Mouse (Mus musculus): ENCODE results near the gene Gm11554. TPM values are rescaled to one million over a fixed set of nuclear protein-coding genes. Genes with fewer than 3 reads are reported as not detected.

Gm11554 gene
- polyA plus RNA-seq (2012; rRNA removed; ENCODE audit: low replicate concordance) = not detected in 2 replicates

DNA sequence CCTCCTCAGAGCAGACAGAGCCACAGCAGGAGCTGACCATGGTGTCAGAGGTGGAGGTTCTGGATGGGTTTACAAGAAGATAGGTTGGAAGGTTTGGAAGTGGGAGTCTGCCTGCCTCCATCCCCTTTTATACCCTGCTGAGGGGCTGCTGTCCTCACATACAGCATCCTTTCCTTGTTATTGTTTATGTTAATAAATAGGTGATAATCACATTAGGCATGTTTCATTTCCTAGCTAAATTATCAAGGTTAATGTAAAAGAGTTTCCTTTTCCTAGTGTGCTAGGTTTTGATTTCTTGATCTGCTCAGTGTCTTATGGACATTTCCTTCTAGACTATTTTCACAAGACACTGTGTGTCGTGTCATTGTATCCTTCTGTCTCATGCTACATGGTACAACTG is at the start of gene Gm11554:
Gene Gm11554, minus strand, starts transcription at position 101 of the 400 bp plus-strand sequence.

DNA sequence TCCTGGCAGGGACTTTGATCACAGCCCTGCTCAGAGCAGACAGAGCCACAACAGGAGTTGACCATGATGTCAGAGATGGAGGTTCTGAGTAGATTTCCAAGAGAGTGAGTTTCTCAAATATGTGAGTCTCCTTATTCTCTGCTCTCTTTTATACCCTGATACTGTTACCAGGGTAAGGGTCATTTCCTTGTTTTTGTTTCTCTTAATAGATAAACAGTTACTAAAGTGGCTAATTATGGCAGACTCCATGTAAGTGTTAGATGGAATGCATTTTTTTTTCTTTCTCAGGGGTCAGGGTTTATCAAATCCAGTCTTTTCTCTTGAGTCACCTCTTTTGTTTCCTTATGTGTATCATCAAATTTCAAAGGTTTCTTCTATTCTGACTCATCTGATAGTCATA is 47.3 kb upstream of the Gm11554 start, which contains the start of gene Krtap4-16:
Gene Krtap4-16, minus strand, starts transcription at position 101 of the 400 bp plus-strand sequence.

DNA sequence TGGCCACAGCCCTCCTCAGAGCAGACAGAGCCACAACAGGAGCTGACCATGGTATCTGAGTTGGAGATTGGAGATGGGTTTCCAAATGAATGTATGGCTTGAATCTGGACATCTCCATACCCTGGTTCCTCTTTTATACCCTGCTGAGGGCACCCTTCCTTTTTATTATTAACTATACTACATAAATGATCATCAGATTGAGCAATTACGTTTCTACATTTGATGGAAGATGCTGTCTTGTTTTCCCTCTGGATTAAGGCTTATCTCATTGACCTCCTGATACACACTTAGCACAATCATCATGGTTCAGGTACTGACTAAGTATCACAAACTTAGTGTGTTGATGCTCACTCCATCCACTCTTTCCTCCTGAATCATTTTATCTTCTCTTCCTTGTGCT is 33.7 kb upstream of the Gm11554 start, which contains the start of gene 2300003K06Rik:
Gene 2300003K06Rik, minus strand, starts transcription at position 101 of the 400 bp plus-strand sequence.

DNA sequence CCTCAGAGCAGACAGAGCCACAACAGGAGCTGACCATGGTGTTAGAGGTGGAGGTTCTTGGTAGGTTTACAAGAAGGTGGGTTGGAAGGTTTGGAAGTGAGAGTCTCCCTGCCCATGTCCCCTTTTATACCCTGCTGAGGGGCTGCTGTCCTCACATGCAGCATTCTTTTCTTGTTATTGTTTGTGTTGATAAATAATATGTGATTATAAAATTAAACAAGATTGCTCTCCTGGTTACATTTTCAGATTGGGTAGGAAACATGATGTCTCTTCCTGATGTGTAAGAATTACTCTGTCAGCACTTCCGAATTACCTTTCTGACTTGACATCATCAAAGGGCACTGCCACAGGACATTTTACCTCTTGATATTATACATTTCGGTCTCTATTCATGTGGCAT is 11.3 kb upstream of the Gm11554 start, which contains the start of gene Gm11564:
Gene Gm11564, minus strand, starts transcription at position 101 of the 400 bp plus-strand sequence.

DNA sequence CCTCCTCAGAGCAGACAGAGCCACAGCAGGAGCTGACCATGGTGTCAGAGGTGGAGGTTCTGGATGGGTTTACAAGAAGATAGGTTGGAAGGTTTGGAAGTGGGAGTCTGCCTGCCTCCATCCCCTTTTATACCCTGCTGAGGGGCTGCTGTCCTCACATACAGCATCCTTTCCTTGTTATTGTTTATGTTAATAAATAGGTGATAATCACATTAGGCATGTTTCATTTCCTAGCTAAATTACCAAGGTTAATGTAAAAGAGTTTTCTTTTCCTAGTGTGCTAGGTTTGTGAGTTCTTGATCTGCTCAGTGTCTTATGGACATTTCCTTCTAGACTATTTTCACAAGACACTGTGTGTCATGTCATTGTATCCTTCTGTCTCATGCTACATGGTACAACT is 5.5 kb upstream of the Gm11554 start, which contains the start of gene Krtap4-13:
Gene Krtap4-13, minus strand, starts transcription at position 101 of the 400 bp plus-strand sequence.

DNA sequence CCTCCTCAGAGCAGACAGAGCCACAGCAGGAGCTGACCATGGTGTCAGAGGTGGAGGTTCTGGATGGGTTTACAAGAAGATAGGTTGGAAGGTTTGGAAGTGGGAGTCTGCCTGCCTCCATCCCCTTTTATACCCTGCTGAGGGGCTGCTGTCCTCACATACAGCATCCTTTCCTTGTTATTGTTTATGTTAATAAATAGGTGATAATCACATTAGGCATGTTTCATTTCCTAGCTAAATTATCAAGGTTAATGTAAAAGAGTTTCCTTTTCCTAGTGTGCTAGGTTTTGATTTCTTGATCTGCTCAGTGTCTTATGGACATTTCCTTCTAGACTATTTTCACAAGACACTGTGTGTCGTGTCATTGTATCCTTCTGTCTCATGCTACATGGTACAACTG is 5.4 kb downstream of the Gm11554 start, which contains the start of gene Gm11569:
Gene Gm11569, minus strand, starts transcription at position 101 of the 400 bp plus-strand sequence.

DNA sequence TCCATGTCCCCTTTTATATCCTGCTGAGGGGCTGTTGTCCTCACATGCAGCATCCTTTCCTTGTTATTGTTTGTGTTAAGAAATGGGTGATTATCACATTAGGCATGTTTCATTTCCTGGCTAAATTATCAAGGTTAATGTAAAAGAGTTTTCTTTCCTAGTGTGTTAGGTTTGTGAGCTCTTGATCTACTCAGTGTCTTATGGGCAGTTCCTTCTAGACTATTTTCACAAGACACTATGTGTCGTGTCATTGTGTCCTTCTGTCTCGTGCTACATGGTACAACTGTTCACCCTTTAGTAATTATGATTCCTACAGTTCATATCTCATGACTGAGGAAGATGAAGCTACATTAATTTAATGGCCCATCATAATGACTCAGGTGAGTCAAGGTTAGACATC is 10.9 kb downstream of the Gm11554 start, which contains the start of gene Gm11596:
Gene Gm11596, minus strand, starts transcription at position 101 of the 400 bp plus-strand sequence.

DNA sequence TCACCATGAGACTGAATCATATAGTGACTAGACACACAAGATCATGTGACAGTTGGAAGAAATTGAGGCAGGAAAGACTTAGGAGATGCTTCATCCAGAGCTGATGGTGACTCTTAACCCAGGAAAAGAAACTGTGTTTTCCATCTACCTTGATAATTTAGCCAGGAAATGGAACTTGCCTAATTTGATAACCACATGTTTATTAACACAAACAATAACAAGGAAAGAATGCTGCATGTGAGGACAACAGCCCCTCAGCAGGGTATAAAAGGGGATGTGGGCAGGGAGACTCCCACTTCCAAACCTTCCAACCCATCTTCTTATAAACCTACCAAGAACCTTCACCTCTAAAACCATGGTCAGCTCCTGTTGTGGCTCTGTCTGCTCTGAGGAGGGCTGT is 19.3 kb downstream of the Gm11554 start, which contains the start of gene Krtap4-9:
Gene Krtap4-9, plus strand, starts transcription at position 301 of the 400 bp plus-strand sequence.

DNA sequence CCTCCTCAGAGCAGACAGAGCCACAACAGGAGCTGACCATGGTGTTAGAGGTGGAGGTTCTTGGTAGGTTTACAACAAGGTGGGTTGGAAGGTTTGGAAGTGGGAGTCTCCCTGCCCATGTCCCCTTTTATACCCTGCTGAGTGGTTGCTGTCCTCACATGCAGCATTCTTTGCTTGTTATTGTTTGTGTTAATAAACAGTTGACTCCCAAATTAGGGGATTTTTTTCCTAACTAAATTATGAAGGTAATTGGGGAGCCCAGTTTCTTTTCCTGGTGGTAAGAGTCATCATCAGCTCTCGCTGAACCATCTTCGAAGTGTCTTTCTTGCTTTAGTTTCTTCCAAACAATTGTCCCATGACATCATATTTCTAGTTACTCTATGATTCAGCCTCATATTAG is 23.6 kb downstream of the Gm11554 start, which contains the start of gene Krtap4-8:
Gene Krtap4-8, minus strand, starts transcription at position 101 of the 400 bp plus-strand sequence.

DNA sequence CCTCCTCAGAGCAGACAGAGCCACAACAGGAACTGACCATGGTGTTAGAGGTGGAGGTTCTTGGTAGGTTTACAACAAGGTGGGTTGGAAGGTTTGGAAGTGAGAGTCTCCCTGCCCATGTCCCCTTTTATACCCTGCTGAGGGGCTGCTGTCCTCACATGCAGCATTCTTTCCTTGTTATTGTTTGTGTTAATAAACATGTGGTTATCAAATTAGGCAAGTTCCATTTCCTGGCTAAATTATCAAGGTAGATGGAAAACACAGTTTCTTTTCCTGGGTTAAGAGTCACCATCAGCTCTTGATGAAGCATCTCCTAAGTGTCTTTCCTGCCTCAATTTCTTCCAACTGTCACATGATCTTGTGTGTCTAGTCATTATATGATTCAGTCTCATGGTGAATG is 31.4 kb downstream of the Gm11554 start, which contains the start of gene Gm11595:
Gene Gm11595, minus strand, starts transcription at position 101 of the 400 bp plus-strand sequence.

Other genes with a start within 250 kb of the Gm11554 start
- gene Krtap3-2, start 247.6 kb downstream of the Gm11554 start, polyA plus RNA-seq (2012; rRNA removed; ENCODE audit: low replicate concordance) = 0.43 and 2.2 TPM in 2 replicates
- gene Gm11939, start 245.0 kb downstream of the Gm11554 start, polyA plus RNA-seq (2012; rRNA removed; ENCODE audit: low replicate concordance) = not detected in 2 replicates
- not detected in 2 replicates for gene Krtap3-1, start 237.8 kb downstream of the Gm11554 start, polyA plus RNA-seq (2012; rRNA removed; ENCODE audit: low replicate concordance)
- not detected in 2 replicates for gene Krtap1-5, start 223.4 kb downstream of the Gm11554 start, polyA plus RNA-seq (2012; rRNA removed; ENCODE audit: low replicate concordance)
- gene Krtap1-4, start 220.8 kb downstream of the Gm11554 start, polyA plus RNA-seq (2012; rRNA removed; ENCODE audit: low replicate concordance) = not detected in 2 replicates
- not detected in 2 replicates for gene Krtap1-3, start 213.1 kb downstream of the Gm11554 start, polyA plus RNA-seq (2012; rRNA removed; ENCODE audit: low replicate concordance)
- not detected in 2 replicates for gene Krtap9-3, start 206.3 kb downstream of the Gm11554 start, polyA plus RNA-seq (2012; rRNA removed; ENCODE audit: low replicate concordance)
- not detected in 2 replicates for gene Gm11938, start 201.1 kb downstream of the Gm11554 start, polyA plus RNA-seq (2012; rRNA removed; ENCODE audit: low replicate concordance)
- gene Gm11937, start 194.3 kb downstream of the Gm11554 start, polyA plus RNA-seq (2012; rRNA removed; ENCODE audit: low replicate concordance) = not detected in 2 replicates
- not detected in 2 replicates for gene Krtap2-4, start 189.6 kb downstream of the Gm11554 start, polyA plus RNA-seq (2012; rRNA removed; ENCODE audit: low replicate concordance)
- gene Gm11562, start 184.0 kb downstream of the Gm11554 start, polyA plus RNA-seq (2012; rRNA removed; ENCODE audit: low replicate concordance) = not detected in 2 replicates
- not detected in 2 replicates for gene Krtap4-1, start 176.2 kb downstream of the Gm11554 start, polyA plus RNA-seq (2012; rRNA removed; ENCODE audit: low replicate concordance)
- gene Krtap4-2, start 169.4 kb downstream of the Gm11554 start, polyA plus RNA-seq (2012; rRNA removed; ENCODE audit: low replicate concordance) = not detected in 2 replicates
- gene Krtap4-7, start 160.4 kb downstream of the Gm11554 start, polyA plus RNA-seq (2012; rRNA removed; ENCODE audit: low replicate concordance) = not detected in 2 replicates
- not detected in 2 replicates for gene Gm11555, start 154.2 kb downstream of the Gm11554 start, polyA plus RNA-seq (2012; rRNA removed; ENCODE audit: low replicate concordance)
- gene Gm11563, start 145.5 kb downstream of the Gm11554 start, polyA plus RNA-seq (2012; rRNA removed; ENCODE audit: low replicate concordance) = not detected in 2 replicates
- gene Krtap4-6, start 138.5 kb downstream of the Gm11554 start, polyA plus RNA-seq (2012; rRNA removed; ENCODE audit: low replicate concordance) = not detected in 2 replicates
- gene Gm14190, start 113.7 kb downstream of the Gm11554 start, polyA plus RNA-seq (2012; rRNA removed; ENCODE audit: low replicate concordance) = not detected in 2 replicates
- gene Gm14180, start 70.2 kb downstream of the Gm11554 start, polyA plus RNA-seq (2012; rRNA removed; ENCODE audit: low replicate concordance) = not detected in 2 replicates
- gene Gm11595, start 31.5 kb downstream of the Gm11554 start, polyA plus RNA-seq (2012; rRNA removed; ENCODE audit: low replicate concordance) = not detected in 2 replicates
- not detected in 2 replicates for gene Krtap4-8, start 23.7 kb downstream of the Gm11554 start, polyA plus RNA-seq (2012; rRNA removed; ENCODE audit: low replicate concordance)
- gene Krtap4-9, start 19.2 kb downstream of the Gm11554 start, polyA plus RNA-seq (2012; rRNA removed; ENCODE audit: low replicate concordance) = not detected in 2 replicates
- gene Gm11596, start 11.0 kb downstream of the Gm11554 start, polyA plus RNA-seq (2012; rRNA removed; ENCODE audit: low replicate concordance) = not detected in 2 replicates
- not detected in 2 replicates for gene Gm11569, start 5.5 kb downstream of the Gm11554 start, polyA plus RNA-seq (2012; rRNA removed; ENCODE audit: low replicate concordance)
- gene Krtap4-13, start 5.4 kb upstream of the Gm11554 start, polyA plus RNA-seq (2012; rRNA removed; ENCODE audit: low replicate concordance) = not detected in 2 replicates
- not detected in 2 replicates for gene Gm11564, start 11.2 kb upstream of the Gm11554 start, polyA plus RNA-seq (2012; rRNA removed; ENCODE audit: low replicate concordance)
- gene 2300003K06Rik, start 33.6 kb upstream of the Gm11554 start, polyA plus RNA-seq (2012; rRNA removed; ENCODE audit: low replicate concordance) = not detected in 2 replicates
- gene Krtap4-16, start 47.2 kb upstream of the Gm11554 start, polyA plus RNA-seq (2012; rRNA removed; ENCODE audit: low replicate concordance) = not detected in 2 replicates
- not detected in 2 replicates for gene Gm11568, start 53.5 kb upstream of the Gm11554 start, polyA plus RNA-seq (2012; rRNA removed; ENCODE audit: low replicate concordance)
- not detected in 2 replicates for gene Gm11559, start 60.0 kb upstream of the Gm11554 start, polyA plus RNA-seq (2012; rRNA removed; ENCODE audit: low replicate concordance)
- gene Krtap9-1, start 68.9 kb upstream of the Gm11554 start, polyA plus RNA-seq (2012; rRNA removed; ENCODE audit: low replicate concordance) = not detected in 2 replicates
- not detected in 2 replicates for gene Gm11567, start 74.7 kb upstream of the Gm11554 start, polyA plus RNA-seq (2012; rRNA removed; ENCODE audit: low replicate concordance)
- gene Krtap31-1, start 103.5 kb upstream of the Gm11554 start, polyA plus RNA-seq (2012; rRNA removed; ENCODE audit: low replicate concordance) = not detected in 2 replicates
- gene Gm11565, start 110.3 kb upstream of the Gm11554 start, polyA plus RNA-seq (2012; rRNA removed; ENCODE audit: low replicate concordance) = not detected in 2 replicates
- gene Krtap31-2, start 131.8 kb upstream of the Gm11554 start, polyA plus RNA-seq (2012; rRNA removed; ENCODE audit: low replicate concordance) = not detected in 2 replicates
- gene Krtap9-5, start 144.0 kb upstream of the Gm11554 start, polyA plus RNA-seq (2012; rRNA removed; ENCODE audit: low replicate concordance) = not detected in 2 replicates
- gene Krtap29-1, start 174.6 kb upstream of the Gm11554 start, polyA plus RNA-seq (2012; rRNA removed; ENCODE audit: low replicate concordance) = not detected in 2 replicates
- gene Krtap16-1, start 182.2 kb upstream of the Gm11554 start, polyA plus RNA-seq (2012; rRNA removed; ENCODE audit: low replicate concordance) = not detected in 2 replicates
- not detected in 2 replicates for gene Krtap17-1, start 189.5 kb upstream of the Gm11554 start, polyA plus RNA-seq (2012; rRNA removed; ENCODE audit: low replicate concordance)
- gene Krt33a, start 211.8 kb upstream of the Gm11554 start, polyA plus RNA-seq (2012; rRNA removed; ENCODE audit: low replicate concordance) = not detected in 2 replicates
- not detected in 2 replicates for gene Krt33b, start 225.4 kb upstream of the Gm11554 start, polyA plus RNA-seq (2012; rRNA removed; ENCODE audit: low replicate concordance)
- gene Krt34, start 237.1 kb upstream of the Gm11554 start, polyA plus RNA-seq (2012; rRNA removed; ENCODE audit: low replicate concordance) = not detected in 2 replicates
- gene Krt31, start 246.1 kb upstream of the Gm11554 start, polyA plus RNA-seq (2012; rRNA removed; ENCODE audit: low replicate concordance) = 0.08 and 0.16 TPM in 2 replicates